Mouse (Mus musculus) bone marrow macrophage, adult 2 months (primary cell): Measurements from ENCODE around the gene B4galt3.

Experiments used
- CTCF ChIP-seq: IDR thresholded peaks from 2 replicates; pipeline ENCODE4 v1.5.1; 2012; ENCODE audit warnings: low read depth, mild to moderate bottlenecking, low read length, moderate library complexity
- POLR2A ChIP-seq: IDR thresholded peaks from 2 replicates; pipeline ENCODE4 v1.6.1; 2012; ENCODE audit warnings: mild to moderate bottlenecking, low read depth, low read length, borderline replicate concordance

DNA sequence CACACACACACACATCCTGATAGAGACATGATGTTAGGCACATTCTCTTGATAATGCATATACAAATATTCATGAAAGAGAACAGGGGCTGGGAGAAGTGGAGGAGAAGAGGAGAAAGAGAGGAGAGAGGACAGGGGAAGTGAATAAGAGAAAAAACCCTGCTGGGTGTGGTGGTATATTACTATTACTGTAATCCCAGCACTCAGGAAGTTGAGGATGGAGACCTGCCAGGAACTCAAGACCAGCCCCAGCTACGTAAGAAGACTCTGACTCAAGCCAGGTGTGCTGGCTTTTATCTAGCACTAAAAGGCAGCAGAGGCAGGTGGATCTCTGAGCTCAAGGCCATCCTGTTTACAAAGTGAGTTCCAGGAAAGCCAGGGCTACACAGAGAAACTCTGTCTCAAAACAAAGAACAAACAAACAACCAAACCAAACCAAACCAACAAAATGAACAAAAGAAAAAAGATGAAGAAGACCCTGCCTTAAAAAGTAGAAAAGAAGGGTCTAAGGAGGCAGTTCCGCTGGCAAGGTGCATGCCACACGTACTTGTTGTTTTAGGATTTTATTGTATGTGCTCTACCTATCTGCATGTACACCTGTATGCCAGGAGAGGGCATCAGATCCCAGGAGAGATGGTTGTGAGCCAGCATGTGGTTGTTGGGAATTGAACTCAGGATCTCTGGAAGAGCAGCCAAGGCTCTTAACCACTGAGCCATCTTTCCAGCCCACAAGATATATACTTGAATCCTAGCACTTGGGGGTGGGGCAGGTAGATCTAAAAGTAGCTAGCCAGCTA lies 6.3 kb upstream of the B4galt3 start:
- TF ChIP-seq POLR2A (no peak), CTCF (no peak)
